Mouse (Mus musculus): ENCODE measurements around the gene Hipk2. TPM values are rescaled to one million over a fixed set of nuclear protein-coding genes. Genes with fewer than 3 reads are reported as not detected.

Gene Hipk2
- total and polyA plus RNA-seq, 2 experiments from 2014 or later: 17.8 to 28.6 TPM

GRCm38 (mm10) chr6:38853561-38853992 lies 22.4 kb downstream of the Hipk2 start:
- no peaks in the 10 kb centered on the region for H3K9me3 ChIP-seq (ENCODE audit: low read length)
- 57% methylated on average over 5 of the region's 5 CpGs for WGBS

DNA sequence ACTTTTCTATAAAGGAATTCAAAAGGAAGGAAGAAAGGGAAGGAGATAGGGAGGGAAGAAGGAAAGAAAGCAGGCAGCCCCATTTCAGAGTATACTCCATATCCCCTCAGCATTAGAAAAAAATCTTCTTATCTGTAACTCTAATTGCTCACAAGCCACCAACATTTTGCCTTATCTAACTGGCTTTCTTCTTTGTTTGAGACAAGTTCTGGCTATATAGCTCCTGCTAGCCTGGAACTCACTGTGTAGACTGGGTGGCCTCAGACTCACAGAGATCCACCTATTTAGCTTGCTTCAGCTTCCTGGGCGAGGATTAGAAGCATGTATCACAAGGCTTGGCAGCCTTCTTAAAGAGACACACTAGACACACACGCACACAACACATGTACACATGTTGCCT lies 24.2 kb downstream of the Hipk2 start:
- Histone ChIP-seq H3K36me3 (ENCODE audit: insufficient read depth) (no peaks in the 10 kb centered on the region), H3K4me2 (ENCODE audit: low read depth) (no peak overlapping the region), H3K9me3 (ENCODE audit: low read length) (no peaks in the 10 kb centered on the region), H3K27me3 (ENCODE audit: insufficient read depth, low read length) (no peaks in the 10 kb centered on the region), H3K4me1 (ENCODE audit: insufficient read depth) (peaks cover 21% of the 10 kb centered on the region), H3K27ac (ENCODE audit: low read depth, low read length) (no peak overlapping the region), H3K9ac (no peak overlapping the region), H3K4me3 (ENCODE audit: low read depth, low read length) (no peak overlapping the region)
- 79% methylated on average over 2 of the region's 2 CpGs for WGBS
- TF ChIP-seq CTCF (IDR thresholded peaks at IDR 0.05; ENCODE audit: low read depth): no peak
- ATAC-seq (no peak), DNase-seq (no peak)

More at GRCm38 (mm10) chr6:38853561-38853992, 22.4 kb downstream of the Hipk2 start:
- Histone ChIP-seq H3K4me1 (ENCODE audit: insufficient read depth) (peaks cover 12% of the 10 kb centered on the region), H3K4me2 (ENCODE audit: low read depth) (no peak overlapping the region), H3K36me3 (ENCODE audit: insufficient read depth) (no peaks in the 10 kb centered on the region), H3K9ac (no peak overlapping the region), H3K4me3 (ENCODE audit: low read depth, low read length) (no peak overlapping the region), H3K27me3 (ENCODE audit: insufficient read depth, low read length) (no peaks in the 10 kb centered on the region), H3K27ac (ENCODE audit: low read depth, low read length) (no peak overlapping the region)
- ATAC-seq (no peak), DNase-seq (no peak)
- TF ChIP-seq CTCF (IDR thresholded peaks at IDR 0.05; ENCODE audit: low read depth): no peak

DNA sequence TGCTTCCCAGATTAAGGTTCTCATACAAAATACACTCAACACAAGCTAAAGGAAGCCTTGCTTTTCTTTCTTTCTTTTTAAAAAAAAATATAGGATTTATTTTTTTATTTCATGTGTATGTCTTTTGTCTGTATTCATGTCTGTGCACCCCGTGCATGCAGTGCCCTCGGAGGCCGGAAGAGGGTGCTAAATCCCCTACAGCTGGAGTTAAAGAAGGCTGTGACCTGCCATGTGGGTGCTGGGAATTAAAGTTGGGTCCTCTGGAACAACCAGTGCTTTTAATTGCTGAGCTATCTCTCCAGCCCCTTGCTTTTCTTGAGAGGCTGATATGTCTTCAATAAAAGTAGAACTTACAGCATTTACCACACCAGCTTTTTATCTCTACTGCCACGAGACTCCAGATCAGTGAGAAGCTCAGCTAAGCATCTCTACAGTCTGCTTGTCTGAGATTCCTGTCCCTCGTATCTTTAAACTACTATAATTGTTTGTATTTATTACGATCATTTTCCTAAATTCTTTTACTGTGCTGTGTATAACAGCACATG lies 25.2 kb downstream of the Hipk2 start:
- Histone ChIP-seq H3K4me2 (ENCODE audit: low read depth) (no peak overlapping the region), H3K36me3 (ENCODE audit: insufficient read depth) (no peaks in the 10 kb centered on the region), H3K9me3 (ENCODE audit: low read length) (no peaks in the 10 kb centered on the region), H3K4me1 (ENCODE audit: insufficient read depth) (peaks cover 23% of the 10 kb centered on the region), H3K27me3 (ENCODE audit: insufficient read depth, low read length) (no peaks in the 10 kb centered on the region), H3K9ac (no peak overlapping the region), H3K4me3 (ENCODE audit: low read depth, low read length) (no peak overlapping the region), H3K27ac (ENCODE audit: low read depth, low read length) (no peak overlapping the region)
- 92% methylated on average over 6 of the region's 6 CpGs for WGBS
- no peak for ATAC-seq
- DNase-seq: no peak
- TF ChIP-seq CTCF (IDR thresholded peaks at IDR 0.05; ENCODE audit: low read depth): no peak

DNA sequence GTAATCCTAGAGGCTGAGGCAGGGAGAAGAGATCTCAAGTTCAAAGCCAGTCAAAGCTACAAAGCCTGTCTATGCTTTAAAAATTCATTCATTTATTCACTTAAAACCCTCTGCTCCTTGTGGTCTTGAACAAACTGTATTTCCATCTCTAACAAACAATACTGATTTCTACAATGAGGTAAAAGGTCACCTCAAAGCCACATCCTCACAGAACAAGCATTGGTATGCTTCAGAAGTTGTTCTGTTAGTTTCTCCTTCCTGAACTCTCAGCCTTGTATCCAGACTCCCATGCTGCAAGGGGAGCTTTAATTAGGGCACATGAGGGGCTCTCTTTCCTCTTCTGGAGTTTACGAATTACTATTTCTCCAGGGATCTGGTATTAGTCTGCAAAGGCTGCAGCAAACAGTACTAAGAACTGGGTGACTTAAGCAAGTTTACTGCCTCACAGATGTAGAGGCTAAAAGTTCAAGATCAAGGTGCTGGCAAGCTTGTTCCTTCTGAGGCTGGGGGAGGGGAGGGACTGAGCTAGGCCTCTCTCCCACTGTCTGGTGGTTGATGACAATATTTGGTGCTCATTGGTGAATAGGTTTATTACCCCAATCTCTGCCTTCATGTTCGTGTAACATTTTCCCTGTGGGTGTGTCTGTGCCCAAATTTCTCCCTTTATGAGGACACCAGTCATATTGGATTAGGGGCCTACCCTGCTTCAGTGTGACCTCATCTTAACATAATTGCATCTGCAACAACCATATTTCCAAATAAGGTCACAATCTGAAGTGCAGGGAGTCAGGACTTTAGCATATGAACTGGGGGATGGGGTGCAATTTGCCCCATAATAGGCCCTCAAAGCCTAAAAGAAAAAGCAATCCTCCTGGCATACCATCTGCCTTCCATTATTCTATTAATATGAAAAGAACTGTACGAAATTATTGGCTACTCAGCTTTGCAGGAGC lies 27.7 kb downstream of the Hipk2 start:
- peaks cover 19% of the 10 kb centered on the region for H3K4me1 ChIP-seq (ENCODE audit: insufficient read depth)
- DNase-seq: no peak

GRCm38 (mm10) chr6:38847447-38847846 lies 28.5 kb downstream of the Hipk2 start:
- no peak overlapping the region for H3K4me3 ChIP-seq (ENCODE audit: low read depth, low read length)
- H3K4me1 ChIP-seq (ENCODE audit: insufficient read depth): peaks cover 19% of the 10 kb centered on the region
- H3K27ac ChIP-seq (ENCODE audit: low read depth, low read length): no peak overlapping the region
- no peak for TF ChIP-seq CTCF (IDR thresholded peaks at IDR 0.05; ENCODE audit: low read depth)
- H3K9me3 ChIP-seq (ENCODE audit: low read length): no peaks in the 10 kb centered on the region
- H3K27me3 ChIP-seq (ENCODE audit: insufficient read depth, low read length): no peaks in the 10 kb centered on the region
- no peak overlapping the region for H3K9ac ChIP-seq
- DNase-seq (no peak), ATAC-seq (no peak)
- H3K36me3 ChIP-seq (ENCODE audit: insufficient read depth): no peaks in the 10 kb centered on the region
- WGBS: 70% methylated on average over 1 of the region's 1 CpGs
- H3K4me2 ChIP-seq (ENCODE audit: low read depth): no peak overlapping the region

More for the DNA sequence above, 27.7 kb downstream of the Hipk2 start:
- no peak for ATAC-seq
- Histone ChIP-seq H3K27ac (ENCODE audit: low read depth, low read length) (no peak overlapping the region), H3K4me3 (ENCODE audit: low read depth, low read length) (no peak overlapping the region), H3K9me3 (ENCODE audit: low read length) (no peaks in the 10 kb centered on the region), H3K9ac (no peak overlapping the region), H3K4me2 (ENCODE audit: low read depth) (no peak overlapping the region), H3K27me3 (ENCODE audit: insufficient read depth, low read length) (no peaks in the 10 kb centered on the region), H3K36me3 (ENCODE audit: insufficient read depth) (no peaks in the 10 kb centered on the region)
- WGBS: 50% methylated on average over 3 of the region's 3 CpGs
- TF ChIP-seq CTCF (IDR thresholded peaks at IDR 0.05; ENCODE audit: low read depth): no peak

DNA sequence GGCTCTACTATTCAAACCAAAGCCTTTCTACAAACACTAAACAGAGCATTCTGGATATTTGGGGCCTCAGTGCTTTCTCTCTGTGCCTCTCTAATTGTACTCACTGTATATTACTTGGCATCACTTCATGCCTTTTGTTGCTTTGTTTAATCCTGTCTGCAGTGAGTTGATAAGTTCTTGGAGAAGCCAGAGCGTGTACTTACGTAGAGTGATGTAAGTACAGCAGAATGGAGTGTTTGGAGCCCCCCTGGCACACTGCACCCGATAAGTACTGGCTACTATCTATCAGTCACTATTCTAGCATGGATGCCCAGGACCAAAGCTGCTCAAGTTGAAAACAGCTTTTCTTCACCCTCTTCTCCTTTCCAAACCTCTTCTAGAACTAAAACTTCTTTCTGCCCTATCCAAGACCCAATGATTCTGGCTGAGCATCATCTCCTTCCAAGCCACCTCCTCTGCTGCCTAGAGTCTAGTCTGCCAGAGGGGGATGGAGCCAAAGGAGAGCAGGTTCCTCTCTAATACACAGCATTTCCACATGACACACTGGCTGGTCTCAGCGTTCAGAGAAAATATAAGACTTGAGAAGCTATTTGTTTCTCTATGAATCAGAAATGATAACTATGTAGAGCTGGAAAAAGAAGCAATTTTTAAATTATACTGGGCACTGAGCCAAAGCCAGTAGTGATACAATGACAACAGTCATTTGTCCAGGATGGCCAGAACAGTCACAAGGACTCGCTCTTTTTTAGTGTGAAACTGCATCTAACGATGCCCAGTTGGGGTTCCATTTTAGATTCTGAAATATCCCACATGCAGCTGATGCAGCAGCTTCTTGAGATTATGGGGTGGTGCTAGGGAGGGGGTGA lies 29.4 kb downstream of the Hipk2 start:
- ATAC-seq: no peak
- Histone ChIP-seq H3K4me1 (ENCODE audit: insufficient read depth) (peaks cover 19% of the 10 kb centered on the region), H3K4me3 (ENCODE audit: low read depth, low read length) (no peak overlapping the region), H3K36me3 (ENCODE audit: insufficient read depth) (no peaks in the 10 kb centered on the region), H3K9ac (no peak overlapping the region), H3K27ac (ENCODE audit: low read depth, low read length) (no peak overlapping the region), H3K27me3 (ENCODE audit: insufficient read depth, low read length) (no peaks in the 10 kb centered on the region), H3K9me3 (ENCODE audit: low read length) (no peaks in the 10 kb centered on the region), H3K4me2 (ENCODE audit: low read depth) (no peak overlapping the region)
- TF ChIP-seq CTCF (IDR thresholded peaks at IDR 0.05; ENCODE audit: low read depth): no peak
- 28% methylated on average over 6 of the region's 6 CpGs for whole genome bisulfite sequencing
- DNase-seq: no peak

Measured in forebrain, postnatal 0 days (tissue).